Mouse (Mus musculus) heart, adult 2 months (tissue): Measurements from ENCODE around the gene Gm13306.
"Not testable (repeated sequence)": the region's sequence is repeated elsewhere in the genome, so short reads cannot be mapped to it uniquely, and the experiment has no call there.

ENCODE experiments used
- CTCF ChIP-seq: fragments of 200-600 bp; IDR thresholded peaks from 2 replicates; pipeline ENCODE4 v1.8.1; 2022; ENCODE audit warnings: antibody characterized with exemption, mild to moderate bottlenecking, moderate library complexity
- EP300 ChIP-seq: fragments of 200-500 bp; IDR thresholded peaks from 2 replicates; pipeline ENCODE4 v1.6.1; 2011; ENCODE audit warnings: low read depth, low read length, control low read depth; ENCODE audit not compliant: insufficient read depth
- POLR2A ChIP-seq: fragments of 200-500 bp; IDR thresholded peaks from 2 replicates; pipeline ENCODE4 v1.6.1; 2011; ENCODE audit warnings: mild to moderate bottlenecking, low read depth, low read length, control low read depth; ENCODE audit not compliant: insufficient read depth

GRCm38 (mm10) chr4:42184980-42185372 lies 31.7 kb downstream of the Gm13306 start:
- TF ChIP-seq CTCF, POLR2A, EP300: not testable (repeated sequence)
